Mouse (Mus musculus): ENCODE data around the gene Cep295nl. TPM values are rescaled to one million over a fixed set of nuclear protein-coding genes. Genes with fewer than 3 reads are reported as not detected.

The Cep295nl gene
- total and polyA plus RNA-seq, 2 experiments from 2014 or later = 0.21 to 0.33 TPM

- H3K9me3 ChIP-seq (ENCODE audit: low read length) = no peaks in the 10 kb centered on the region
- H3K9ac ChIP-seq = no peak overlapping the region
- DNase-seq (peak; percentile 75), ATAC-seq (peak; percentile 58)
- H3K27me3 ChIP-seq (ENCODE audit: insufficient read depth, low read length) = no peaks in the 10 kb centered on the region
- peak; percentile 41 for TF ChIP-seq CTCF (IDR thresholded peaks at IDR 0.05; ENCODE audit: low read depth)
- no peak overlapping the region for H3K4me3 ChIP-seq (ENCODE audit: low read depth, low read length)
- 0 out of 2 replicates have a peak, but pooled peaks cover 7% of the 10 kb centered on the region for H3K4me1 ChIP-seq (ENCODE audit: insufficient read depth)
- H3K27ac ChIP-seq (ENCODE audit: low read depth, low read length) = no peak overlapping the region
- H3K36me3 ChIP-seq (ENCODE audit: insufficient read depth) = no peaks in the 10 kb centered on the region
- H3K4me2 ChIP-seq (ENCODE audit: low read depth) = no peak overlapping the region
Measured at GRCm38 (mm10) chr11:118375006-118375405, 32.7 kb upstream of the Cep295nl start.

GRCm38 (mm10) chr11:118374506-118374905 lies 32.2 kb upstream of the Cep295nl start:
- Histone ChIP-seq H3K9ac (no peak overlapping the region), H3K4me2 (ENCODE audit: low read depth) (no peak overlapping the region), H3K27me3 (ENCODE audit: insufficient read depth, low read length) (no peaks in the 10 kb centered on the region), H3K4me3 (ENCODE audit: low read depth, low read length) (no peak overlapping the region), H3K4me1 (ENCODE audit: insufficient read depth) (0 out of 2 replicates have a peak, but pooled peaks cover 7% of the 10 kb centered on the region), H3K27ac (ENCODE audit: low read depth, low read length) (no peak overlapping the region), H3K36me3 (ENCODE audit: insufficient read depth) (no peaks in the 10 kb centered on the region), H3K9me3 (ENCODE audit: low read length) (no peaks in the 10 kb centered on the region)
- WGBS = 69% methylated on average over 5 of the region's 5 CpGs
- TF ChIP-seq CTCF (IDR thresholded peaks at IDR 0.05; ENCODE audit: low read depth) = no peak
- no peak for DNase-seq
- ATAC-seq = no peak

GRCm38 (mm10) chr11:118372641-118373040 lies 30.3 kb upstream of the Cep295nl start:
- Histone ChIP-seq H3K36me3 (ENCODE audit: insufficient read depth) (no peaks in the 10 kb centered on the region), H3K9me3 (ENCODE audit: low read length) (no peaks in the 10 kb centered on the region), H3K4me2 (ENCODE audit: low read depth) (no peak overlapping the region), H3K27me3 (ENCODE audit: insufficient read depth, low read length) (no peaks in the 10 kb centered on the region), H3K9ac (no peak overlapping the region), H3K27ac (ENCODE audit: low read depth, low read length) (no peak overlapping the region), H3K4me1 (ENCODE audit: insufficient read depth) (0 out of 2 replicates have a peak, but pooled peaks cover 7% of the 10 kb centered on the region), H3K4me3 (ENCODE audit: low read depth, low read length) (no peak overlapping the region)
- WGBS = 51% methylated on average over 7 of the region's 7 CpGs
- no peak for DNase-seq
- TF ChIP-seq CTCF (IDR thresholded peaks at IDR 0.05; ENCODE audit: low read depth) = no peak
- no peak for ATAC-seq

- DNase-seq = no peak
Measured at GRCm38 (mm10) chr11:118371876-118372275, 29.6 kb upstream of the Cep295nl start.

GRCm38 (mm10) chr11:118369657-118370056 lies 27.4 kb upstream of the Cep295nl start:
- Histone ChIP-seq H3K4me1 (ENCODE audit: insufficient read depth) (no peaks in the 10 kb centered on the region), H3K4me2 (ENCODE audit: low read depth) (no peak overlapping the region), H3K27ac (ENCODE audit: low read depth, low read length) (no peak overlapping the region), H3K4me3 (ENCODE audit: low read depth, low read length) (no peak overlapping the region), H3K36me3 (ENCODE audit: insufficient read depth) (no peaks in the 10 kb centered on the region), H3K27me3 (ENCODE audit: insufficient read depth, low read length) (no peaks in the 10 kb centered on the region), H3K9ac (no peak overlapping the region), H3K9me3 (ENCODE audit: low read length) (no peaks in the 10 kb centered on the region)
- no peak for TF ChIP-seq CTCF (IDR thresholded peaks at IDR 0.05; ENCODE audit: low read depth)
- 83% methylated on average over 8 of the region's 8 CpGs for WGBS
- ATAC-seq (no peak), DNase-seq (no peak)

More at GRCm38 (mm10) chr11:118371876-118372275, 29.6 kb upstream of the Cep295nl start:
- ATAC-seq = no peak
- Histone ChIP-seq H3K36me3 (ENCODE audit: insufficient read depth) (no peaks in the 10 kb centered on the region), H3K4me2 (ENCODE audit: low read depth) (no peak overlapping the region), H3K4me1 (ENCODE audit: insufficient read depth) (0 out of 2 replicates have a peak, but pooled peaks cover 7% of the 10 kb centered on the region), H3K9me3 (ENCODE audit: low read length) (no peaks in the 10 kb centered on the region), H3K4me3 (ENCODE audit: low read depth, low read length) (no peak overlapping the region), H3K9ac (no peak overlapping the region), H3K27ac (ENCODE audit: low read depth, low read length) (no peak overlapping the region), H3K27me3 (ENCODE audit: insufficient read depth, low read length) (no peaks in the 10 kb centered on the region)
- 83% methylated on average over 7 of the region's 7 CpGs for WGBS
- no peak for TF ChIP-seq CTCF (IDR thresholded peaks at IDR 0.05; ENCODE audit: low read depth)

- H3K4me1 ChIP-seq (ENCODE audit: insufficient read depth) = no peaks in the 10 kb centered on the region
- no peak for TF ChIP-seq CTCF (IDR thresholded peaks at IDR 0.05; ENCODE audit: low read depth)
- no peaks in the 10 kb centered on the region for H3K9me3 ChIP-seq (ENCODE audit: low read length)
- 84% methylated on average over 5 of the region's 5 CpGs for WGBS
- H3K4me2 ChIP-seq (ENCODE audit: low read depth) = no peak overlapping the region
- no peak for DNase-seq
- H3K36me3 ChIP-seq (ENCODE audit: insufficient read depth) = no peaks in the 10 kb centered on the region
- no peaks in the 10 kb centered on the region for H3K27me3 ChIP-seq (ENCODE audit: insufficient read depth, low read length)
- no peak for ATAC-seq
- no peak overlapping the region for H3K4me3 ChIP-seq (ENCODE audit: low read depth, low read length)
- H3K9ac ChIP-seq = no peak overlapping the region
- no peak overlapping the region for H3K27ac ChIP-seq (ENCODE audit: low read depth, low read length)
Measured at GRCm38 (mm10) chr11:118369251-118369650, 27.0 kb upstream of the Cep295nl start.

GRCm38 (mm10) chr11:118368330-118368729 lies 26.0 kb upstream of the Cep295nl start:
- Histone ChIP-seq H3K4me2 (ENCODE audit: low read depth) (no peak overlapping the region), H3K4me1 (ENCODE audit: insufficient read depth) (no peaks in the 10 kb centered on the region), H3K27ac (ENCODE audit: low read depth, low read length) (no peak overlapping the region), H3K9ac (no peak overlapping the region), H3K36me3 (ENCODE audit: insufficient read depth) (no peaks in the 10 kb centered on the region), H3K9me3 (ENCODE audit: low read length) (no peaks in the 10 kb centered on the region), H3K27me3 (ENCODE audit: insufficient read depth, low read length) (no peaks in the 10 kb centered on the region), H3K4me3 (ENCODE audit: low read depth, low read length) (no peak overlapping the region)
- peak; percentile 56 for TF ChIP-seq CTCF (IDR thresholded peaks at IDR 0.05; ENCODE audit: low read depth)
- WGBS = 64% methylated on average over 3 of the region's 3 CpGs
- ATAC-seq (no peak), DNase-seq (peak; percentile 53)

Measured in forebrain, postnatal 0 days (tissue).